ENCODE assay signal across 11 mouse cellular contexts in genomic region chr3:85373039-85373438, GRCm38 (mm10).
DNase-seq lines count a peak whose midpoint lies in the region; TF ChIP-seq lines count a peak whose summit lies in the region.
"Had no signal": no experiment of that assay in that cellular context is flagged by ENCODE, and none has a peak within 500 bp of the region (broad histone marks: within the 10 kb centered on the region; RNA-seq: fewer than 3 reads in every experiment).

No protein-coding gene starts in this region.

- TF ChIP-seq CTCF in layer of hippocampus, adult 2 months (conservative IDR thresholded peaks at IDR 0.05) = no peak
- TF ChIP-seq CTCF in cortical plate, adult 2 months (IDR thresholded peaks at IDR 0.05; ENCODE audit: extremely low read depth, insufficient read depth, low read length) = no peak

- TF ChIP-seq POLR2A in cortical plate, adult 2 months (IDR thresholded peaks at IDR 0.05; ENCODE audit: extremely low read depth, insufficient read depth, low read length) = no peak

- peaks cover 12% of the 10 kb centered on the region; the same call in 1 of the 2 replicates for H3K4me1 ChIP-seq in cortical plate, adult 2 months (ENCODE audit: control insufficient read depth, insufficient read depth, low read length)
- H3K4me1 ChIP-seq: midbrain, embryonic 12.5 days had no signal

- 0 out of 2 replicates have a peak overlapping the region, but pooled peaks have one; percentile 36 for H3K27ac ChIP-seq in layer of hippocampus, adult 2 months
- peak overlapping the region; percentile 40; the same call in 1 of the 2 replicates for H3K27ac ChIP-seq in cortical plate, adult 2 months (ENCODE audit: insufficient read depth, low read length)
- H3K27ac ChIP-seq: midbrain, embryonic 12.5 days had no signal

- DNase-seq in layer of hippocampus, adult 2 months (ENCODE audit: low spot score in 2 of 2) = no peak
- DNase-seq in layer of hippocampus, adult 11-12 months (ENCODE audit: low spot score) = no peak
- peak; percentile 34 for DNase-seq in embryo, embryonic 9.5 days (ENCODE audit: extremely low spot score)
- DNase-seq in kidney, postnatal 14 days = peak; percentile 12
- DNase-seq in adrenal gland, postnatal 36 days = no peak
- DNase-seq in gastrocnemius, adult 18-20 months (ENCODE audit: low spot score) = no peak
- DNase-seq: adrenal gland, adult 8-10 months; cerebellum, postnatal 36 days; layer of hippocampus, adult 9-11 months had no signal

- H3K4me3 ChIP-seq in layer of hippocampus, adult 2 months = no peak overlapping the region
- H3K4me3 ChIP-seq in cortical plate, adult 2 months (ENCODE audit: insufficient read depth, low read length) = no peak overlapping the region
- H3K4me3 ChIP-seq: midbrain, embryonic 12.5 days had no signal

Comparison
In these comparisons a context has a peak if more than half of its experiments do, and no peak if none do; other contexts are left out.
1. DNase-seq: peak in embryo, embryonic 9.5 days (single experiment) and kidney, postnatal 14 days (single experiment); none in layer of hippocampus, adult 2 months (0 of 2), layer of hippocampus, adult 11-12 months (single experiment), adrenal gland, postnatal 36 days (0 of 2) and gastrocnemius, adult 18-20 months (single experiment).